Mouse (Mus musculus): Measurements from ENCODE around the gene Socs1.
A peak's percentile ranks its signal among the peaks of the same experiment; 100 is the strongest.

The Socs1 gene

GRCm38 (mm10) chr16:10786288-10786687 lies 952 bp upstream of the Socs1 start:
- DNase-seq = peak; percentile 91

- DNase-seq = peak; percentile 93
These were observed 454 bp downstream of the Socs1 start for GRCm38 (mm10) chr16:10784793-10785370.

- DNase-seq = peak; percentile 57
These were observed 1.2 kb downstream of the Socs1 start for GRCm38 (mm10) chr16:10783883-10784792.

GRCm38 (mm10) chr16:10783451-10783850 lies 1.9 kb downstream of the Socs1 start:
- DNase-seq = no peak

DNA sequence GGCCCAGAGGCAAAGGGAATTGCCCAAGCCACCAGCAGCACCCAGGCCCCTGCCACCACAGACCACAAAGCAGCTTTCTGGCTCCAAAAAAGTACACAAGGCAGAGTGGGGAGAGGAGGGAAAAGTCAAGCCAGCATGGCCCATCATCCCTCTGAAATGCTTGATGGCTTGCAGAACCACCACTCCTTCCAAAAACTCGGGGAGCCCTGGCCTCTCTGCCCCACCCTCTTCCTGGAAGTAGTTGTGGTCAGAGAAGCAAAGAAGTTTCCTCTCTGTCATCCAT lies 2.2 kb downstream of the Socs1 start:
- DNase-seq = no peak

DNA sequence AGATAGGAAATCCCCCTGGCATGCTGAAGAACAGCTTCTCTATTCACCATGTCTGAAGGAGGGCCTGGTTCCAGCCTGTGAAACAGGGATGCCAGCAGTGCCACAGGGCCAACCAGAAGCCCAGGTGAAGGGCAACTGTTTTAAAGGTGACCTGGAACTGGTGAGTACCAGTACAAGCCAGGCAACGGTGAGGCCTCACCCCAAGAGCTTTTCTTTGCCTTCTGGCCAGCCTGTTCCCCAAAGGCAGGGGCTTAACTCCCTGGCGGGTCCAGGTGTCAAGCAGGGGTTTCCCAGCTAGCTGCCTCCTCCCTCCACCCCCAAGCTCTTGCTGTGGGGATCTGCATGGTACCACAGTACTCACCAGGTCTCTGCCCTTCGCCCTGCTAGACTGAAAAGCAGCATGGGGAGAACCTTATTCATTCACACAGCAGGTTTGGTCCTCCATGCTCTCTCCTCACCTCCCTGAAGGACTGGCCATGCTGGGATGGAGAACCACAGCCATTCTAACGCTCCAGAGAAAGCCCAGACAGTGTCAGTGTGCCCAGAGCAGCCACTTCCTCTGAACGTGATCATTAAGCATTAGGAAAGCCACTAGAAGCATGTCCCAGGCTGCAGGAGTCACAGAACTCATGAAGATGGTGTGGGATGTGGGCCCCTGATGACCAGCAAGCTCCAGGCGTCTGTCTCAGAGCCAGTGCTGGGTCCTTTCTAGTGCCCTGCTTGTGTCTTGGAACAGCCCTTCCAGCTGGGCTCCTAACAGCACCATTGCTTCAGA lies 2.8 kb downstream of the Socs1 start:
- no peak for DNase-seq

DNA sequence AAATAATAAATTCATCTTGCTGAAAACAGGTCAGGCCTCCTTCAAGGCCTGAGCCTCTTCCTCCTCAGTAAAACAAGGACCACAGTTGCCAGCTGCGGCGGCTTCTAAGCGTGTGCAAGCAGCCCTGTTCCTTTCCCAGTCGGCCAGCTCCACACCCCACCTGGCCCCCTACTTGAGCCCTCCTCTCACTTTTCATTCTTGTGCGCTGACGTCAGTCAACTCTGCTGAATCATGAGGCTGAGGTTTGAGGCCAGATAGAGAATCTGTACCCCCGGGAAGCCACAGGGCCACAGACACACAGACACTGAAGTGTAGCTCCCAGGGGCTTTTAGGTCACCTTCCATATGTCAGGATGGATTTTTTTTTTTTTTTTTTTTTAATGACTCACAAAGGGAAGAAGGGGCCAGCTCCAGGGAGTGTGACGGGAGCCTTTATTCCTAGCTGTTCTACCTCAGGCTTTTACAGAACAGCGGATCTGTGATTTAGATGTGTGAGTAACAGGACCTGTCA lies 3.4 kb downstream of the Socs1 start:
- DNase-seq = no peak

DNA sequence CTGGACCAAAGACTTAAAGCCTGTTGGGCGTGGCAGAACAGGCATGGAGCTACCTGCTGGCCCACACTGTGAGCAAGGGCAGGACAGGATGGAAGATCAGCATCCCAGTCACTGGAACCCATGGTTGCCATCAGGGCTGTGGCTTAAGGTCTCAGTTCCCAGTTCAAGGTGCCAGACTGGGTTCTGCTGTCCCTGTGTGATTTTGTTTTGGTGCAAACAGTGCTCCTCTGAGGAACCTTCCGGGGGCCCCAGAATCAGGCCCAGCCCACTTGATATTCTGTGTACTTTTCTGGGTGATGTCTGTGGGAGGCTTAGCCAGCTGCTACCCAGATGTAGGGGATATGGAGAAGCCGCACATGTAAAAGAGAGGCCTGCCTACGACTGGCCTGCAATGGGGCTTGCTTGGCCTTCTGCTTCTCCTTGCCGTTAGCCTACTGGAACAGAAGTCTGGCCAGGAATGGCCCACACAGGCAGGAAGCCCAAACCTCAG lies 4.7 kb downstream of the Socs1 start:
- no peak for DNase-seq

- no peak for DNase-seq
These were observed 7.7 kb downstream of the Socs1 start for GRCm38 (mm10) chr16:10777579-10778160.

- no peak for DNase-seq
These were observed 9.0 kb downstream of the Socs1 start for GRCm38 (mm10) chr16:10776322-10776721.

DNA sequence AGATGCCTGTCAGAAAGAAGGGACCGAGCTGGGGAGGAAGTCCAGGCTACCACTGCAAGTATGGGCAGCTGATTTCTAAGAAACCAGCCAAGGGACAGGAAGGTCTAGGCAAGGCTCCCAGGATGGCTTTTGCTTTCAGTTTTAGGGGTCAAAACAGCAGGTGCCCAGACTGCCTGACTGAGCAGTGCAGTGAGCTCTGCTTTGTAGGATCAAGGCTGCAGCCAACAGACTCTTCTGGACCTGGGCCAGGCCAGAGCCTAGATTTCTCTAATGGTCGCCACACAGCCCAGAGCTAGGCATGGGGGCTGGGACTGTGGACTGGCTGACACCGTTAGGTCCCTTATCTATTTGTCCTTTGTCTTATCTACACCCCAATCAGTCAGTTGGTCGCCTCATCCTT lies 10.6 kb downstream of the Socs1 start:
- DNase-seq = no peak

GRCm38 (mm10) chr16:10773543-10773942 lies 11.8 kb downstream of the Socs1 start:
- no peak for DNase-seq

GRCm38 (mm10) chr16:10771769-10772510 lies 13.4 kb downstream of the Socs1 start:
- DNase-seq = no peak

DNA sequence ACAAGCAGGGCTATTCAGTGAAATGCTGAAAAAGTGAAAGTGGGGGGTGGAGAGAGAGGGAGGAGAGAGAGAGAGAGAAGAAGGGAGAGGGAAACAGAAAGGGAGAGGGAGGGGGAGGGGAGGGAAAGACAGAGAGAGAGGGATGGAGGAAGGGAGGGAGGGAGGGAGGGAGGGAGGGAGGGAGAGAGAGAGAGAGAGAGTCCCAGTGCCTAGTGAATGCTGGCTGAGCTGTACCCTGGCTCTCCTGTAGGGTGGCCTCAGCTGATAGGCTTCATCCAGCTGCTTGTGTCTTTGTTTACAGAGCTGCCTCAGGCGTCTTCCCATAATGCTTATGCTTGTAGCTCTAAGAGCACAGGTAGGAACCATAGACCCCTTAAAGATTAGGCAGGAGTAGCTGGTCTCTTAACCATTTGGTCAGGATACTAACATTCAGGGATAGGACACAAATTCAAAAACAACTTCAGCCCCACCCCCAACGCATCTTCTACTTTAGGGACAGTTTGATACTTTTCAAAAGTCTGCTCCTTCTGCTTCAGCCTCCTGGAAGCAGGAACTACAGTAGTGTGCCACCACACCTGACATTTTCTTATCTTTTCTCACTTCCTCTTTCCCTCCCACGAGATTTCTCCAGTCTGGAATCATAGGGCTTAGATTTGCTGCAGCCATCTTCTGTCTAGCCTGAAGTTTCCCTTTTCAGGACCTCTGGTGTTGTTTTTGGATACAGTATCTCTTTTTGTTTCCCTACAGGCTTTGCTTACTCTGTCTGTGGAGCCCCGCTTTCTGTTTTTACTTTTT lies 14.6 kb downstream of the Socs1 start:
- no peak for DNase-seq

- no peak for DNase-seq
These were observed 15.7 kb downstream of the Socs1 start for GRCm38 (mm10) chr16:10769661-10770060.

DNA sequence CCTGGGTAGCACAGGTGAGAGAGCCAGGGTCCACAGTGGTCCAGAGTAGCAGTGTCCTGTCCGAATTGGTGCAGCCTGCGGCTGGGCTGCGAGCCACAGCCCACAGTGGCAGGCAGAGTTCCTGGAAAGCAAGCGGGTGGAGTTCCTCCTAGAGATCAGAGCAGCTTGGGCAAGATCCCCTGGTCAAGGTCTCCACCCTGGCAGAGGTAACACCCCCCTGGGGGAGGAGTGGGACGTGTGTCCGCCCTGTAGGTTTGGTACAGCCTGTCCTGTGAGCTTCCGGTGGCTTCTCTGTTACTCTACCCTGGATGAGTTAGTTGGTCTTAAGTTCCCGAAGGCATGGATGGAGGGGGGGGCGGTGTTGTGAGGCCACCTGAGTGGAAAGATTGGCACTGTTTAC lies 16.5 kb downstream of the Socs1 start:
- no peak for DNase-seq

DNA sequence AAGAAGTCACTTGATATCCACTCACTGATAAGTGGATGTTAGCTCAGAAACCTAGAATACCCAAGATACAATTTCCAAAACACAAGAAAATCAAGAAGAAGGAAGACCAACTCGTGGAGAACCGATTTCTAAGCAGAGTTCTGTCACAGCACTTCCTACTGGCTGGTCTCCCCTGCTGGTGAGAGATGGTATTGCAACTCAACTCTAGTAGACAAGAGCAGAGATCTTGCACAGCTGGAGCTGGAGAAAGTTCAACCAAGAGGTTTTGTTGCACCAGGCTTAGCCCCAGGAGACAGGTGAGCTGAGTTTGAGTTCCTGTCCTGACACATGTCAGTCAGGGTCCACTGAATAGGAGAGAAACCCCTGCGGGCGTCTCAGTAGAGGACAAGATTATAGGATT lies 18.2 kb downstream of the Socs1 start:
- peak; percentile 85 for DNase-seq

GRCm38 (mm10) chr16:10764323-10764722 lies 21.0 kb downstream of the Socs1 start:
- DNase-seq = no peak

- no peak for DNase-seq
These were observed 21.6 kb downstream of the Socs1 start for GRCm38 (mm10) chr16:10763540-10764264.

GRCm38 (mm10) chr16:10762569-10763180 lies 22.7 kb downstream of the Socs1 start:
- DNase-seq = no peak
